Mouse (Mus musculus): Measurements from ENCODE around the gene Tnpo3. TPM values are rescaled to one million over a fixed set of nuclear protein-coding genes. Genes with fewer than 3 reads are reported as not detected.
"Not testable (repeated sequence)": the region's sequence is repeated elsewhere in the genome, so short reads cannot be mapped to it uniquely, and the experiment has no call there.

The Tnpo3 gene
- polyA plus RNA-seq, 1 experiment from 2014 or later, result 102 TPM

- WGBS, result 93% methylated on average over 4 of the region's 4 CpGs
- no peaks in the 10 kb centered on the region for H3K9me3 ChIP-seq
- no peak overlapping the region for H3K4me3 ChIP-seq
- no peaks in the 10 kb centered on the region for H3K4me1 ChIP-seq
- no peaks in the 10 kb centered on the region for H3K36me3 ChIP-seq
- H3K4me2 ChIP-seq (replicated peaks), result no peak overlapping the region
- H3K27ac ChIP-seq, result no peak overlapping the region
- H3K9ac ChIP-seq, result no peak overlapping the region
- H3K27me3 ChIP-seq, result peaks cover 18% of the 10 kb centered on the region
- no peak for ATAC-seq (ENCODE audit: insufficient number of reproducible peaks, insufficient read depth, low FRiP score, low TSS enrichment)
Observed at GRCm38 (mm10) chr6:29636322-29637092, 26.8 kb upstream of the Tnpo3 start.

- Histone ChIP-seq H3K27me3 (peaks cover 13% of the 10 kb centered on the region), H3K27ac (no peak overlapping the region), H3K4me1 (no peaks in the 10 kb centered on the region), H3K4me3 (no peak overlapping the region), H3K9me3 (no peaks in the 10 kb centered on the region), H3K4me2 (replicated peaks) (no peak overlapping the region), H3K9ac (no peak overlapping the region), H3K36me3 (no peaks in the 10 kb centered on the region)
- 90% methylated on average over 1 of the region's 1 CpGs for WGBS
- no peak for ATAC-seq (ENCODE audit: insufficient number of reproducible peaks, insufficient read depth, low FRiP score, low TSS enrichment)
Observed at GRCm38 (mm10) chr6:29634537-29634936, 24.9 kb upstream of the Tnpo3 start.

- H3K27me3 ChIP-seq, result peaks cover 7% of the 10 kb centered on the region; the same call in 1 of the 2 replicates
- H3K9me3 ChIP-seq, result no peaks in the 10 kb centered on the region
- no peak overlapping the region for H3K9ac ChIP-seq
- no peak overlapping the region for H3K4me3 ChIP-seq
- no peaks in the 10 kb centered on the region for H3K4me1 ChIP-seq
- no peak for ATAC-seq (ENCODE audit: insufficient number of reproducible peaks, insufficient read depth, low FRiP score, low TSS enrichment)
- H3K4me2 ChIP-seq (replicated peaks), result no peak overlapping the region
- no peaks in the 10 kb centered on the region for H3K36me3 ChIP-seq
- H3K27ac ChIP-seq, result no peak overlapping the region
- WGBS, result 52% methylated on average over 12 of the region's 12 CpGs
Observed at GRCm38 (mm10) chr6:29632552-29633292, 23.0 kb upstream of the Tnpo3 start.

GRCm38 (mm10) chr6:29631751-29632551 is 22.3 kb upstream of the Tnpo3 start:
- H3K27me3 ChIP-seq, result peaks cover 7% of the 10 kb centered on the region; the same call in 1 of the 2 replicates
- H3K9ac ChIP-seq, result no peak overlapping the region
- H3K4me1 ChIP-seq, result no peaks in the 10 kb centered on the region
- no peak overlapping the region for H3K4me3 ChIP-seq
- H3K27ac ChIP-seq, result no peak overlapping the region
- 31% methylated on average over 10 of the region's 10 CpGs for WGBS
- no peaks in the 10 kb centered on the region for H3K9me3 ChIP-seq
- ATAC-seq (ENCODE audit: insufficient number of reproducible peaks, insufficient read depth, low FRiP score, low TSS enrichment), result no peak
- no peak overlapping the region for H3K4me2 ChIP-seq (replicated peaks)
- no peaks in the 10 kb centered on the region for H3K36me3 ChIP-seq

- Histone ChIP-seq H3K9me3 (no peaks in the 10 kb centered on the region), H3K27me3 (peaks cover 7% of the 10 kb centered on the region; the same call in 1 of the 2 replicates), H3K4me3 (no peak overlapping the region), H3K27ac (no peak overlapping the region), H3K4me2 (replicated peaks) (no peak overlapping the region), H3K4me1 (no peaks in the 10 kb centered on the region), H3K36me3 (no peaks in the 10 kb centered on the region), H3K9ac (no peak overlapping the region)
- 83% methylated on average over 1 of the region's 1 CpGs for WGBS
- no peak for ATAC-seq (ENCODE audit: insufficient number of reproducible peaks, insufficient read depth, low FRiP score, low TSS enrichment)
Observed at GRCm38 (mm10) chr6:29630216-29630615, 20.5 kb upstream of the Tnpo3 start.

GRCm38 (mm10) chr6:29627756-29628155 is 18.1 kb upstream of the Tnpo3 start:
- H3K27ac ChIP-seq, result no peak overlapping the region
- H3K4me1 ChIP-seq, result no peaks in the 10 kb centered on the region
- H3K36me3 ChIP-seq, result no peaks in the 10 kb centered on the region
- peaks cover 6% of the 10 kb centered on the region; the same call in 1 of the 2 replicates for H3K27me3 ChIP-seq
- H3K4me3 ChIP-seq, result no peak overlapping the region
- no peaks in the 10 kb centered on the region for H3K9me3 ChIP-seq
- no peak overlapping the region for H3K4me2 ChIP-seq (replicated peaks)
- WGBS, result 82% methylated on average over 2 of the region's 2 CpGs
- no peak for ATAC-seq (ENCODE audit: insufficient number of reproducible peaks, insufficient read depth, low FRiP score, low TSS enrichment)
- H3K9ac ChIP-seq, result no peak overlapping the region

GRCm38 (mm10) chr6:29623857-29624256 is 14.2 kb upstream of the Tnpo3 start:
- H3K9ac ChIP-seq, result no peak overlapping the region
- H3K4me2 ChIP-seq (replicated peaks), result no peak overlapping the region
- H3K27ac ChIP-seq, result no peak overlapping the region
- no peaks in the 10 kb centered on the region for H3K27me3 ChIP-seq
- no peaks in the 10 kb centered on the region for H3K9me3 ChIP-seq
- 91% methylated on average over 2 of the region's 2 CpGs for WGBS
- ATAC-seq (ENCODE audit: insufficient number of reproducible peaks, insufficient read depth, low FRiP score, low TSS enrichment), result no peak
- no peak overlapping the region for H3K4me3 ChIP-seq
- H3K36me3 ChIP-seq, result no peaks in the 10 kb centered on the region
- H3K4me1 ChIP-seq, result no peaks in the 10 kb centered on the region

GRCm38 (mm10) chr6:29622273-29622672 is 12.6 kb upstream of the Tnpo3 start:
- no peak overlapping the region for H3K4me3 ChIP-seq
- H3K9me3 ChIP-seq, result no peaks in the 10 kb centered on the region
- WGBS, result 53% methylated on average over 6 of the region's 6 CpGs
- no peaks in the 10 kb centered on the region for H3K36me3 ChIP-seq
- no peaks in the 10 kb centered on the region for H3K27me3 ChIP-seq
- H3K27ac ChIP-seq, result no peak overlapping the region
- no peak overlapping the region for H3K9ac ChIP-seq
- ATAC-seq (ENCODE audit: insufficient number of reproducible peaks, insufficient read depth, low FRiP score, low TSS enrichment), result no peak
- H3K4me1 ChIP-seq, result no peaks in the 10 kb centered on the region
- H3K4me2 ChIP-seq (replicated peaks), result no peak overlapping the region

- H3K4me1 ChIP-seq, result no peaks in the 10 kb centered on the region
- H3K4me2 ChIP-seq (replicated peaks), result no peak overlapping the region
- no peaks in the 10 kb centered on the region for H3K27me3 ChIP-seq
- no peak overlapping the region for H3K4me3 ChIP-seq
- 73% methylated on average over 17 of the region's 17 CpGs for WGBS
- H3K9me3 ChIP-seq, result no peaks in the 10 kb centered on the region
- no peak for ATAC-seq (ENCODE audit: insufficient number of reproducible peaks, insufficient read depth, low FRiP score, low TSS enrichment)
- no peaks in the 10 kb centered on the region for H3K36me3 ChIP-seq
- H3K9ac ChIP-seq, result no peak overlapping the region
- no peak overlapping the region for H3K27ac ChIP-seq
Observed at GRCm38 (mm10) chr6:29620840-29621543, 11.3 kb upstream of the Tnpo3 start.

GRCm38 (mm10) chr6:29620176-29620575 is 10.5 kb upstream of the Tnpo3 start:
- H3K27me3 ChIP-seq, result no peaks in the 10 kb centered on the region
- WGBS, result 39% methylated on average over 3 of the region's 3 CpGs
- no peak overlapping the region for H3K4me3 ChIP-seq
- ATAC-seq (ENCODE audit: insufficient number of reproducible peaks, insufficient read depth, low FRiP score, low TSS enrichment), result no peak
- H3K27ac ChIP-seq, result no peak overlapping the region
- no peak overlapping the region for H3K4me2 ChIP-seq (replicated peaks)
- no peaks in the 10 kb centered on the region for H3K9me3 ChIP-seq
- H3K36me3 ChIP-seq, result no peaks in the 10 kb centered on the region
- H3K9ac ChIP-seq, result no peak overlapping the region
- no peaks in the 10 kb centered on the region for H3K4me1 ChIP-seq

GRCm38 (mm10) chr6:29610020-29610640 is 443 bp upstream of the Tnpo3 start:
- 28% methylated on average over 13 of the region's 13 CpGs for WGBS
- H3K9me3 ChIP-seq; H3K36me3 ChIP-seq; H3K27me3 ChIP-seq; ATAC-seq (ENCODE audit: insufficient number of reproducible peaks, insufficient read depth, low FRiP score, low TSS enrichment): not testable (repeated sequence)
- Histone ChIP-seq H3K9ac (peak overlapping the region; percentile 91), H3K4me1 (peaks cover 12% of the 10 kb centered on the region; the same call in 1 of the 2 replicates), H3K4me2 (replicated peaks) (peak overlapping the region; percentile 76), H3K27ac (peak overlapping the region; percentile 83), H3K4me3 (peak overlapping the region; percentile 98)

Data from embryonic facial prominence, embryonic 12.5 days (tissue).